Mouse (Mus musculus): ENCODE data around the gene I830077J02Rik. TPM values are rescaled to one million over a fixed set of nuclear protein-coding genes. Genes with fewer than 3 reads are reported as not detected.
"Not testable (repeated sequence)": the region's sequence is repeated elsewhere in the genome, so short reads cannot be mapped to it uniquely, and the experiment has no call there.

The I830077J02Rik gene
- polyA plus RNA-seq, 1 experiment from 2014 or later = 0.54 TPM

DNA sequence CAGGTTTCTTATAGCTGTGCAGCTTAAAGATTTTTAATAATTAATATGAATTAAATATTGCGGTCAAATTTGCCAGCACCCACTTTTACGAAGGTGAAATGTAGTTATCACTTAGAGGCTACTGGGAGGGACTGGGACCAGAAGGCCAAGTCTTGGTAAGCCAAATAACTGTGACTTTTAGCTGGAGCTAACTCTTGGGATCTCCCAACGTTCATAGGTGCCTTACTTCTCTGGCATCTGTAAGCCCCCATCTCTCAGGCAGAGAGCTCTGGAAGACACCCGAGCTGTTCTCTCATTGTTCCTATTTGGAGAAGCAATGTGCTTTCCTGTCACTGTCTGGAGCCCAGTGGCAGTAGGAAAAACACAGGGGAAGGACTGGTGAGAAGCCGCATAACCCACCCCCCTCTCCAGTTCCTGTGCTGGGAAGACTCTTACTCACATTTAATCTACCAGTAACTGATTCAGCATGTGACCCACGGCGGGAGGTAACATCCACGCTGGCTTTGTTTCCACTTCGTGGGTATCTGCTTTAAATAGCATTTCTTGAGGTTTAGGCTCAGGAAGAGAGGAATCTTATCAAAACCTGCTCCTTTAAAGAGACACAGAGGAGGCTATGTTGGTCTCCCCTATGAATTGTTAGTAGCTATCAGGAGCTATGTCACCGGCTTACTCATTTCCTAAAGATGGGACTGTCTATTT lies 14.7 kb downstream of the I830077J02Rik start:
- Histone ChIP-seq H3K27me3 (replicated peaks) (no peaks in the 10 kb centered on the region), H3K9ac (replicated peaks) (no peak overlapping the region), H3K27ac (replicated peaks) (no peak overlapping the region), H3K4me3 (replicated peaks) (no peak overlapping the region), H3K9me3 (replicated peaks) (no peaks in the 10 kb centered on the region), H3K4me1 (no peaks in the 10 kb centered on the region), H3K36me3 (no peaks in the 10 kb centered on the region), H3K4me2 (no peak overlapping the region)
- 72% methylated on average over 10 of the region's 10 CpGs for WGBS
- no peak for ATAC-seq (ENCODE audit: low FRiP score)

DNA sequence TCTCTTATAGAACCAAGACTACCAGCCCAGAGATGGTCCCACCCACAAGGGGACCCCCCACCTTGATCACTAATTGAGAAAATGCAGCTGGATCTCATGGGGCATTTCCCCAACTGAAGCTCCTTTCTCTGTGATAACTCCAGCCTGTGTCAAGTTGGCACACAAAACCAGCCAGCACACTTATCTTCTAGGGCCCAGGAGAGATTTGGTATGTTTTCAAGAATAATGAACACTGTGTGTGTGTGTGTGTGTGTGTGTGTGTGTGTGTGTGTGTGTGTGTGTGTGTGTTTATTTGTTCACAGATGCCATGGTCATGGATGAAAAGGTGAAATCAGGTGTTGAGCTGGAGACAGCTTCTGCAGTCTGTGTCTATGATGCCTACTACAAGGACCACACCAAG lies 16.0 kb downstream of the I830077J02Rik start:
- ATAC-seq (ENCODE audit: low FRiP score); H3K36me3 ChIP-seq: not testable (repeated sequence)

DNA sequence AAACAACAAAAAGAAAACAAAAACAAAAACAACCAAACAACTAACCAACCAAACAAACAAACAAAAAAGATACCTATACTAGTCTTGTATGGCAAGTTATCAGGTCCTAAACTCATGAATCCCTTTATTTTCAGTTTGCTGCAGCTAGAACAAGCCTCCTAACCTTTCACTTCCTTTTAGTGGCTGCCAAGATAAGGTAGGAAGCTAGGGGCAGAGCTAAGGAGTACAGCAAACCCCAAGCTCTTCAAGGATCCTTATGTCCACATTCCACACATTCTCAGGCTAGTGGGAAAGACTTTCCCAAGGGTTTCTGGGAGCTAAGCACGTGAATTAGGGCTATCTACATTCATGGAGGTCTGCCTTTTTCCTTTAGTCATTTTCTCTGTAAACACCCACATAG lies 17.2 kb downstream of the I830077J02Rik start:
- Histone ChIP-seq H3K9ac (replicated peaks) (no peak overlapping the region), H3K27me3 (replicated peaks) (no peaks in the 10 kb centered on the region), H3K36me3 (no peaks in the 10 kb centered on the region), H3K4me1 (no peaks in the 10 kb centered on the region), H3K27ac (replicated peaks) (no peak overlapping the region), H3K9me3 (replicated peaks) (no peaks in the 10 kb centered on the region), H3K4me3 (replicated peaks) (no peak overlapping the region), H3K4me2 (no peak overlapping the region)
- no peak for ATAC-seq (ENCODE audit: low FRiP score)
- 55% methylated on average over 1 of the region's 1 CpGs for WGBS

More for the DNA sequence above, 16.0 kb downstream of the I830077J02Rik start:
- H3K9ac ChIP-seq (replicated peaks); H3K4me2 ChIP-seq; H3K27ac ChIP-seq (replicated peaks); H3K27me3 ChIP-seq (replicated peaks); H3K4me3 ChIP-seq (replicated peaks); H3K4me1 ChIP-seq; H3K9me3 ChIP-seq (replicated peaks): not testable (repeated sequence)

DNA sequence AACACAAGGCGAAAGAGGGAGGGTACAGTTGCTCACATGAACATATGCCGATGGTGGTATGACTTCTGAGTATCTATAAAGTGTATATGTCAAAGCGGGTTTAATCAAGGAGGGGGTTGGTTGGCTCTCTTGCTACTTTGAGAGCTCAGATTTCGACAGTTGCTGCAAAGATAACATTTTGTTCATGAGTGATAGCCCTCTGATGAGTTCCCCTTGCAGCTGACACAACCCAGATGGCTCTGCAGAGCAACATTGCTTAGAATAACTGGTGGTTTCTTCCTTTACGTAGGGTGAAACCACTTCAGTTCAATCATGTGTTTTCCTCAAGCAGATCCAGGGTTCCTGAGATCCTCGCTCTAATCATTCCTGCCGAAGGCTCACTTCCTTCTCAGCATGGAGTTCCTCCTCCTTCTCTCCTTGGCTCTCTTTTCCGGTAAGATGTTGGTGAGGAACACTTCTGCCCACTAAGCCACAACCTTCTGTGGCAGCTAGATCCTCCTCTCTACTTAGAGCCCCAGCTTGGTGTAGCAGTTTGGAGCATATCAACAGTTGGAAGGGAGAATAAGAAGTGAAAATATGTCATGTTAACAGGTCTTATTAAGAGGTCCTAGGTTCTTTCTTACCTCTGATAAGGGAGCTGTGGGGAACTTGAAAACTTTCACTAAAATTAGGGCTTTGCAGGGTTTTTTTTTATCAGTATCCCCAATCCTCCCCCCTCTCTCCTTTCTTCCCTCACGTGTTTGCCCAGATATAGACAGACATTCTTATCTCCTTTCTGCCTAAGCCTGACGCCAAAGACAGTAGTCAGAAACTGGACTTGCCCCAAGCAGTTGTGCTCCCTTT lies 18.4 kb downstream of the I830077J02Rik start:
- 77% methylated on average over 10 of the region's 10 CpGs for WGBS
- Histone ChIP-seq H3K4me2 (no peak overlapping the region), H3K4me3 (replicated peaks) (no peak overlapping the region), H3K9me3 (replicated peaks) (no peaks in the 10 kb centered on the region), H3K9ac (replicated peaks) (no peak overlapping the region), H3K27me3 (replicated peaks) (no peaks in the 10 kb centered on the region), H3K4me1 (no peaks in the 10 kb centered on the region), H3K27ac (replicated peaks) (no peak overlapping the region), H3K36me3 (no peaks in the 10 kb centered on the region)
- no peak for ATAC-seq (ENCODE audit: low FRiP score)

DNA sequence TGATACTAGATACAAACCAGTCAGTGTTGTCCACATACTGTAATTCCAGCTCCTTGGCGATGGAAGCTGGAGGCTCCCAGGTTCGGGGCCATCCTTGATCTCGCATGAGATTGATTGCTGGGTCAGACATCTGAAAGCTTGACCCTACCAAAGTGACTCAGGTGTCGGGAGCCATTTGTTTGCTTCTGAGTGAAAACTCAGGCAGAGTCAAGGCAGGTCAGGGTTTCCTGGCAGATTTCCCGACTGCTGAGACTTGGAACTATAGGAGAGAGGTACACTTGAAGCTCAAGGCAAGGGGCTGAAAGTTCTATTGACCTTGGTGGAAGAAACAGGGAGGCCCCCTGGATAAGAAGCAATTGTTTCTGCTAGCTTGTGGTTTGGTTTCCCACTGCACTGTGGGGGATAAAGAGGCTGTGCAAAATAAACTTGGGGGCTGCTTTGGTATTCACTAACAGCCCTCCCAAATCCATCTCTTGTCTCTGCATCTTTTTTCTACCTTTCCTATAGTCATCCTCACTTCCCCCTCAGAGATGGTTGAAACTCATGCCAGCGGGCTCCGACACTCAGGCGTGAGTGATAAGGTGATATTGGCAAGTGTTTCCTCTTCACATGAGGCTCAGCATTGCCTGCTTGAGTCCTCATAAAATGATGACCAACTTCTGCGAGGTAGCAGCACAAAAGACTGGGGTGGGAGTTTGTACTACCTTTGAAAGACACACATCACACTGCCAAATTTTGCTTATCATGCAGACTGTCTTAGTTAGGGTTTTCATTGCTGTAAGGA lies 20.2 kb downstream of the I830077J02Rik start:
- Histone ChIP-seq H3K36me3 (no peaks in the 10 kb centered on the region), H3K27me3 (replicated peaks) (no peaks in the 10 kb centered on the region), H3K9me3 (replicated peaks) (no peaks in the 10 kb centered on the region), H3K4me1 (no peaks in the 10 kb centered on the region), H3K27ac (replicated peaks) (no peak overlapping the region), H3K9ac (replicated peaks) (no peak overlapping the region), H3K4me3 (replicated peaks) (no peak overlapping the region), H3K4me2 (no peak overlapping the region)
- ATAC-seq (ENCODE audit: low FRiP score) = no peak
- 84% methylated on average over 9 of the region's 9 CpGs for WGBS

DNA sequence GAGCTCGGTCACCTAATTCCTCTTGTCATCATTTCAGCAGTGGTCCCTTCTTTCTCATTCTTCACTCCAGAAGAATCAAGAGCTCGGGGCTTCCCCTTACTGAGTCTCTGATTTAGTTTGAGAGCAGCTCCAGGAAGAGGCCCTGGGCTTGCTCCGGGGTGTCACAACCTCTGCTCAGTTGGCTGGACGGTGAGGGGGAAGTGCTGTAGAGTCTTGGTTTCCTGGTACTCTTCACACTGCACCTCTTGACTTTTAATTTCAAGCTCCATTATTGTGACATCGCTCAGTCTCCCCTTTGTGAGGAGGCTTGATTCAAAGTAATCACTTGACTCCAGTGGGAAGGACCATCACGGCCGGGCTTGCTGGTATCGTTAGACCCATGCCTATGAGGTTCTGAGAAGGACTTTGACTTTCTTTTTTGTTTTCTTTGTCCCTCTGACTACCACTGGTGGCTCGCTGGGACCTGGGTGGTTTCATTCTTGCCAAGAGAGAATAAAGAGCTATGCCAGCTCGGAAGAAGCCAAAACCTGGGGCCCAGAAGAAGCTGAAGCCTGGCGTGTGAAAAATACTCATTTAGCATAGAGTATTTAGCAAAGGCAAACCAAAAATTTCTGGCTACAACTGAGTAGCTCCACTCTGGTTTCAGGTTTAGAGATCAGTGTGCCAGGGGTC lies 21.8 kb downstream of the I830077J02Rik start:
- no peak for ATAC-seq (ENCODE audit: low FRiP score)
- no peaks in the 10 kb centered on the region for H3K27me3 ChIP-seq (replicated peaks)
- no peak overlapping the region for H3K27ac ChIP-seq (replicated peaks)
- H3K4me2 ChIP-seq = no peak overlapping the region
- no peak overlapping the region for H3K4me3 ChIP-seq (replicated peaks)
- H3K9me3 ChIP-seq (replicated peaks) = no peaks in the 10 kb centered on the region
- no peaks in the 10 kb centered on the region for H3K36me3 ChIP-seq
- 87% methylated on average over 11 of the region's 11 CpGs for WGBS
- no peak overlapping the region for H3K9ac ChIP-seq (replicated peaks)
- H3K4me1 ChIP-seq = no peaks in the 10 kb centered on the region

DNA sequence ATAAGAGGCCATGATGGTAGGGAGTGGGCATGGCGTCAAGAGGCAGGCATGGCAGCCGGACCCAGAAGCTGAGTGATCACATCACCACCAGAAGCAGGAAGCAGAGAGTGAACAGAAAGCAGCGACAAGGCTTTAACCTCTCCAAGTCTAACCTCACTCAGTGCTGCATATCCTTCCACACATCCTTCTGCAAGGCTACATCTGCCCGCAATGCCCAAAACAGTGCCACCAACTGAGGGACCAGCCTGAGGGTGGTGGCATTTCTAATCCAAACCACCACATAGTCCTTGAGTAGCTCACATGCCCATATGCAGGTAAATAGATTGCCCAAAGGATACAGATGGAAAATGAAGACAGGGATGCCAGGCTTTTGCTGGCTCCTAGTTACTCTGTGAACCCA lies 23.5 kb downstream of the I830077J02Rik start:
- no peak overlapping the region for H3K9ac ChIP-seq (replicated peaks)

DNA sequence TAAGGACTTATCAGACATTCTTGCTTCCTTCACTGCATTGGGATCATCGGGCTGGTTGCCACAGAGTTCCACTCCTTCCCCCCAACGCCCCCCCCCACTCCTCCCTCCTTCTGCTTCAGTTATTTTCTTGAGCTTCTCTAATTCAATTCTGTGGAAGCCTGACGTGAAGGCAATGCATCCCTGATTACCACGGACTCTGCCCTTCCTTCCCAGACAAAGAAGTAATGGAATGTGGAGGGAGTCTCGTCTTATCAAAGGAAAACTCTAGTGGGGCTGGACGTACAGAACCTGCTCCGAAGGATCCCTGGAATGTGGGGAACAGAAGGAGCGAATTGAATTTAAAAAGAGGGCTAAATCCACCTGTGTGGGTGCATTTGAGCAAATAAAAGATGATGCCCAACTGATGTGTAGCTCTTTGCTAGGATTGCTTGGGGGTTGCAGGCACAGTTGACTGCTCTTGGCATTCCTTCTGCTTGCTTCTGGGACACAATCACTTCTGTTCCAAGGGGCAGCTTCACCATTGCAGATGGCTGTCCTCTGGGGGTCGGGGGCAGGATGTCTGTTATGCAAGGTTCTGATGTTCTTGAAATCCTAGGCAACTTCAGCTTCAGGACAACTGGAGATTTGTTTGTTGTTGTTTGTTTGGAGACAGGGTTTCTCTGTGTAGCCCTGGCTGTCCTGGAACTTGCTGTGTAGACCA lies 24.4 kb downstream of the I830077J02Rik start:
- Histone ChIP-seq H3K4me1 (no peaks in the 10 kb centered on the region), H3K9ac (replicated peaks) (no peak overlapping the region), H3K4me3 (replicated peaks) (no peak overlapping the region), H3K27ac (replicated peaks) (no peak overlapping the region), H3K36me3 (no peaks in the 10 kb centered on the region), H3K9me3 (replicated peaks) (no peaks in the 10 kb centered on the region), H3K27me3 (replicated peaks) (no peaks in the 10 kb centered on the region), H3K4me2 (no peak overlapping the region)
- 47% methylated on average over 9 of the region's 9 CpGs for WGBS
- no peak for ATAC-seq (ENCODE audit: low FRiP score)

More for the DNA sequence above, 23.5 kb downstream of the I830077J02Rik start:
- Histone ChIP-seq H3K9me3 (replicated peaks) (no peaks in the 10 kb centered on the region), H3K4me1 (no peaks in the 10 kb centered on the region), H3K4me3 (replicated peaks) (no peak overlapping the region), H3K4me2 (no peak overlapping the region), H3K27me3 (replicated peaks) (no peaks in the 10 kb centered on the region), H3K27ac (replicated peaks) (no peak overlapping the region), H3K36me3 (no peaks in the 10 kb centered on the region)
- ATAC-seq (ENCODE audit: low FRiP score) = no peak
- 98% methylated on average over 4 of the region's 4 CpGs for WGBS

DNA sequence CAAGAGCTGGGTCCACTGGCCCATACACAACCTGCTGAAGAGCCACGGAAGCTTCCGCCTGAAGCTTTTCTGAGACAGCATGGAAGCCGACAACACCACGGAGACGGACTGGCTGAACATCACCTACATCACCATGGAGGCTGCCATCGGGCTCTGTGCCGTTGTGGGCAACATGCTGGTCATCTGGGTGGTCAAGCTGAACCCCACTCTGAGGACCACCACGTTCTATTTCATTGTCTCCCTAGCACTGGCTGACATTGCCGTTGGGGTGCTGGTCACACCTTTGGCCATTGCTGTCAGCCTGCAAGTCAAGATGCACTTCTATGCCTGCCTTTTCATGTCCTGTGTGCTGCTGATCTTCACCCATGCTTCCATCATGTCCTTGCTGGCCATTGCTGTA lies 27.7 kb downstream of the I830077J02Rik start:
- no peak overlapping the region for H3K27ac ChIP-seq (replicated peaks)
- no peak for ATAC-seq (ENCODE audit: low FRiP score)
- no peaks in the 10 kb centered on the region for H3K4me1 ChIP-seq
- H3K36me3 ChIP-seq = no peaks in the 10 kb centered on the region
- H3K4me3 ChIP-seq (replicated peaks) = no peak overlapping the region
- no peaks in the 10 kb centered on the region for H3K27me3 ChIP-seq (replicated peaks)
- no peaks in the 10 kb centered on the region for H3K9me3 ChIP-seq (replicated peaks)
- no peak overlapping the region for H3K4me2 ChIP-seq
- WGBS = 95% methylated on average over 9 of the region's 9 CpGs
- H3K9ac ChIP-seq (replicated peaks) = no peak overlapping the region

DNA sequence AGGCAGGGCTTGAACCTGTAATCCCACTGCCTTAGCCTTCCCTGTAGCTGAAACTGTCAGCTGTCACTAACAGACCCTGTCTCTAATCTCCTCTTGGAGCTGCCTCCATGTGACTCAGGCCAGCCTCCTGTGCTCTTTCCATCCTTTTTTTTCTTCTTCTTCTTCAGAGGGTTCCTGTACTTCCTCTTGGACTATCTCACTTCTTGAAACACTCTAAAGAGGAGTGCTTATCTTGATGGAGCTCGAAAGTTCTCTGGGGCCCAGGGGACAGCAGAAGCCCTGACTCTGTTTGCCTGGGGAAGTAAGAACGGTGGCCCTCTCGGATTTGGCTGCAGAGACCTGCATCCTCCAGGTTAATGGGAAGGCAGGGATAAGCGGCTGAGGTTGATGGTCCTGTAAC lies 28.3 kb downstream of the I830077J02Rik start:
- WGBS = 80% methylated on average over 4 of the region's 4 CpGs

DNA sequence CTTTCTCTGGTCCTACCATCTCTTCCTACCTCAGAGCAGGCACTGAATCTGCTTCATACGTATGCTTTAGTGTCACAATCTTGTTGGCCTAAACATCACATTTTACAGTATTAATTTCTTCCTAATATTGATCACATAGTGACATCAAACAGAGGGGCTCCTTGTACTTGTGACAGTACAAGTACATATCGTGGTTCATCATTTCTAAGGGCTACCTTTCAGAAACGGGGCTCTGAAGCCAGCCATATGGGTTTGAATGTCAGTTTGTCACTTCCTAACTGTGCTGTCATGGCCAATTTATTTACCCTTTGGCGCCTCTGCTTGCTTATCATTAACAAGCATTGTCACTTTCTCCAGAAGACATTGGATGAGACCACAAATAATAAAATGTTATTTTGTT lies 31.0 kb downstream of the I830077J02Rik start:
- 79% methylated on average over 4 of the region's 4 CpGs for WGBS
- Histone ChIP-seq H3K9ac (replicated peaks) (no peak overlapping the region), H3K9me3 (replicated peaks) (no peaks in the 10 kb centered on the region), H3K4me3 (replicated peaks) (no peak overlapping the region), H3K27me3 (replicated peaks) (no peaks in the 10 kb centered on the region), H3K4me1 (no peaks in the 10 kb centered on the region), H3K27ac (replicated peaks) (no peak overlapping the region), H3K4me2 (no peak overlapping the region), H3K36me3 (no peaks in the 10 kb centered on the region)
- ATAC-seq (ENCODE audit: low FRiP score) = no peak

More for the DNA sequence above, 28.3 kb downstream of the I830077J02Rik start:
- H3K27ac ChIP-seq (replicated peaks) = no peak overlapping the region
- H3K4me1 ChIP-seq = no peaks in the 10 kb centered on the region
- H3K4me2 ChIP-seq = no peak overlapping the region
- H3K36me3 ChIP-seq = no peaks in the 10 kb centered on the region
- no peak overlapping the region for H3K9ac ChIP-seq (replicated peaks)
- no peaks in the 10 kb centered on the region for H3K9me3 ChIP-seq (replicated peaks)
- no peak for ATAC-seq (ENCODE audit: low FRiP score)
- no peaks in the 10 kb centered on the region for H3K27me3 ChIP-seq (replicated peaks)
- H3K4me3 ChIP-seq (replicated peaks) = no peak overlapping the region
